Mouse (Mus musculus): ENCODE data around the gene Creb3.

The Creb3 gene

GRCm38 (mm10) chr4:43558028-43558630, 4.0 kb upstream of the Creb3 start:
- DNase-seq (ENCODE audit: low read depth, low spot score) = no peak

- DNase-seq (ENCODE audit: low read depth, low spot score) = no peak
Observed at GRCm38 (mm10) chr4:43558631-43559356, 3.3 kb upstream of the Creb3 start.

- DNase-seq (ENCODE audit: low read depth, low spot score) = no peak
Observed at GRCm38 (mm10) chr4:43559519-43560242, 2.5 kb upstream of the Creb3 start.

- DNase-seq (ENCODE audit: low read depth, low spot score) = no peak
Observed at GRCm38 (mm10) chr4:43560243-43560611, 1.9 kb upstream of the Creb3 start.

GRCm38 (mm10) chr4:43560976-43561375, 1.2 kb upstream of the Creb3 start:
- no peak for DNase-seq (ENCODE audit: low read depth, low spot score)

GRCm38 (mm10) chr4:43561436-43561996, 616 bp upstream of the Creb3 start:
- DNase-seq (ENCODE audit: low read depth, low spot score) = no peak

GRCm38 (mm10) chr4:43562769-43563600, 853 bp downstream of the Creb3 start:
- no peak for DNase-seq (ENCODE audit: low read depth, low spot score)

- DNase-seq (ENCODE audit: low read depth, low spot score) = no peak
Observed at GRCm38 (mm10) chr4:43563601-43563875, 1.4 kb downstream of the Creb3 start.

- DNase-seq (ENCODE audit: low read depth, low spot score) = no peak
Observed at GRCm38 (mm10) chr4:43564231-43564630, 2.1 kb downstream of the Creb3 start.

- no peak for DNase-seq (ENCODE audit: low read depth, low spot score)
Observed at GRCm38 (mm10) chr4:43567140-43567539, 5.0 kb downstream of the Creb3 start.

GRCm38 (mm10) chr4:43571395-43572045, 9.4 kb downstream of the Creb3 start:
- no peak for DNase-seq (ENCODE audit: low read depth, low spot score)

- no peak for DNase-seq (ENCODE audit: low read depth, low spot score)
Observed at GRCm38 (mm10) chr4:43573561-43573960, 11.4 kb downstream of the Creb3 start.

- no peak for DNase-seq (ENCODE audit: low read depth, low spot score)
Observed at GRCm38 (mm10) chr4:43575356-43575755, 13.2 kb downstream of the Creb3 start.

- DNase-seq (ENCODE audit: low read depth, low spot score) = no peak
Observed at GRCm38 (mm10) chr4:43577237-43577881, 15.2 kb downstream of the Creb3 start.

- DNase-seq (ENCODE audit: low read depth, low spot score) = peak; percentile 50
Observed at GRCm38 (mm10) chr4:43578376-43579204, 16.5 kb downstream of the Creb3 start, which contains the start of the genes Rgp1 and Gba2. Gene Rgp1 (plus strand): TSS chr4:43578715. Gene Gba2 (minus strand): TSS chr4:43578873.

- DNase-seq (ENCODE audit: low read depth, low spot score) = no peak
Observed at GRCm38 (mm10) chr4:43579256-43579655, 17.1 kb downstream of the Creb3 start.

- no peak for DNase-seq (ENCODE audit: low read depth, low spot score)
Observed at GRCm38 (mm10) chr4:43579731-43580130, 17.6 kb downstream of the Creb3 start.

GRCm38 (mm10) chr4:43580721-43581120, 18.6 kb downstream of the Creb3 start:
- DNase-seq (ENCODE audit: low read depth, low spot score) = no peak

- DNase-seq (ENCODE audit: low read depth, low spot score) = no peak
Observed at GRCm38 (mm10) chr4:43581381-43581780, 19.2 kb downstream of the Creb3 start.

- no peak for DNase-seq (ENCODE audit: low read depth, low spot score)
Observed at GRCm38 (mm10) chr4:43582241-43582640, 20.1 kb downstream of the Creb3 start.

Data from brain, embryonic 18.5 days (tissue).